Mouse (Mus musculus) midbrain, embryonic 13.5 days (tissue): ENCODE measurements around the gene Prrc2c. TPM values are rescaled to one million over a fixed set of nuclear protein-coding genes. Genes with fewer than 3 reads are reported as not detected.
"Not testable (repeated sequence)": the region's sequence is repeated elsewhere in the genome, so short reads cannot be mapped to it uniquely, and the experiment has no call there.

Source experiments
- ATAC-seq: fragments of 200-750 bp; cut with Nextera tagmentation; 2 replicates; pipeline ENCODE4 v1.8.0; 2017; ENCODE audit warnings: mild to moderate bottlenecking, moderate TSS enrichment, moderate library complexity
- H3K27ac ChIP-seq: fragments of 300-500 bp; sonication (generic); 2 replicates; pipeline ENCODE4 v1.5.1; 2015; ENCODE audit warnings: inconsistent platforms, mild to moderate bottlenecking, moderate library complexity
- H3K27me3 ChIP-seq: fragments of 300-500 bp; sonication (generic); 2 replicates; pipeline ENCODE4 v1.6.1; 2015; ENCODE audit warnings: mild to moderate bottlenecking, inconsistent platforms
- H3K36me3 ChIP-seq: fragments of 300-500 bp; sonication (generic); 2 replicates; pipeline ENCODE4 v1.6.1; 2015; ENCODE audit warnings: mild to moderate bottlenecking, inconsistent platforms
- H3K4me1 ChIP-seq: fragments of 300-500 bp; sonication (generic); replicated peaks from 2 replicates; pipeline ENCODE4 v1.6.1; 2015; ENCODE audit warnings: inconsistent platforms
- H3K4me2 ChIP-seq: fragments of 300-500 bp; sonication (generic); replicated peaks from 2 replicates; pipeline ENCODE4 v1.6.1; 2015; ENCODE audit warnings: moderate library complexity, mild to moderate bottlenecking, inconsistent platforms
- H3K4me3 ChIP-seq: fragments of 300-500 bp; sonication (generic); replicated peaks from 2 replicates; pipeline ENCODE4 v1.5.1; 2015; ENCODE audit warnings: mild to moderate bottlenecking, inconsistent platforms
- H3K9ac ChIP-seq: fragments of 300-500 bp; sonication (generic); replicated peaks from 2 replicates; pipeline ENCODE4 v1.6.1; 2015; ENCODE audit warnings: mild to moderate bottlenecking, inconsistent platforms
- H3K9me3 ChIP-seq: fragments of 300-500 bp; sonication (generic); 2 replicates; pipeline ENCODE4 v1.6.1; 2016; ENCODE audit warnings: mild to moderate bottlenecking, inconsistent platforms
- WGBS: fragments of 180-500 bp; shearing (Covaris S2); methylation state at CpG from one replicate; pipeline ENCODE4 v1.1.7; 2015; 5-methylcytosine and 5-hydroxymethylcytosine counted together
- polyA plus RNA-seq: library from polyadenylated mRNA; unstranded; fragments of >200 nt; fragmentation: Nextera tagmentation; extraction: Ambion mirVana; gene quantifications from 2 replicates; pipeline ENCODE4 v1.2.1, GENCODE M21; 2015

The Prrc2c gene
- 171 and 187 TPM in 2 replicates for polyA plus RNA-seq

- peak; percentile 96 for ATAC-seq
Measured at GRCm38 (mm10) chr1:162740401-162740835, at the start of gene Prrc2c. TSS of gene Prrc2c (minus strand) at chr1:162740556.

GRCm38 (mm10) chr1:162785222-162785621 lies 44.9 kb upstream of the Prrc2c start:
- Histone ChIP-seq H3K36me3 (no peaks in the 10 kb centered on the region), H3K27ac (no peak overlapping the region), H3K9me3 (no peaks in the 10 kb centered on the region), H3K4me2 (no peak overlapping the region), H3K27me3 (no peaks in the 10 kb centered on the region), H3K4me1 (no peaks in the 10 kb centered on the region), H3K4me3 (no peak overlapping the region), H3K9ac (no peak overlapping the region)
- WGBS = 84% methylated on average over 4 of the region's 4 CpGs
- ATAC-seq = no peak

More at GRCm38 (mm10) chr1:162740401-162740835, at the start of gene Prrc2c:
- under 1% methylated on average over 36 of the region's 36 CpGs for WGBS
- H3K4me1 ChIP-seq = peaks cover 28% of the 10 kb centered on the region
- H3K9me3 ChIP-seq = no peaks in the 10 kb centered on the region
- H3K9ac ChIP-seq = peak within 1 kb of the TSS; percentile 99
- no peaks in the 10 kb centered on the region for H3K27me3 ChIP-seq
- H3K4me3 ChIP-seq = peak within 1 kb of the TSS; percentile 98
- H3K4me2 ChIP-seq = peak within 1 kb of the TSS; percentile 82
- H3K36me3 ChIP-seq = no peaks in the 10 kb centered on the region
- peak within 1 kb of the TSS; percentile 99 for H3K27ac ChIP-seq

DNA sequence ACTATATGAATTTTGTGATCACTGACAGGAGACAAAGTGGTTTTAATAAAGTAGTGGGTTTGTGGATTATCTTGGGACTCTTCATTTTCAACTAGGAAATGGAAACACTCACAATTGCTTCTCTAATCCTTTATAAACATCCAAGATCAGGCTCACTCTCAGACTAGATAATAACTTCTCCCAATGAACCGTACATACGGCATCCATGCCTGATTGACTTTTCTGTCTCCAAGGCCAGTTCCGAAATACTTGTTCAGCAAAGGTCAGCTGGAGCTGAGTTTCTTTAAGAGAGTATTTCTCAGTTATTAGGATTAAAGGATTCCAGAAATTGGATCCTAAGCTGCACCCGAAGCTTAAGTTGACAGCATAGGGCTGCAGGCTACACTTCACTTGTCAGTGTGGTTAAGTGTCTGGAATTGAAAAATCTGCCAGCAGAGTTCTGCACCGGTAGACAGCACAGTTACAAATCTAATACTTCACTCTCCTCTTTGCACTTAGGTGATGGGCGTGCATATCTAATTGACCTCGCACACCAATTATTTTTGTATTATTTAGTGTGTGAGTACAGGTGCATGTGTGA lies 43.4 kb upstream of the Prrc2c start:
- Histone ChIP-seq H3K27ac (no peak overlapping the region), H3K36me3 (no peaks in the 10 kb centered on the region), H3K9ac (no peak overlapping the region), H3K9me3 (no peaks in the 10 kb centered on the region), H3K4me3 (no peak overlapping the region), H3K4me1 (no peaks in the 10 kb centered on the region), H3K4me2 (no peak overlapping the region), H3K27me3 (no peaks in the 10 kb centered on the region)
- 63% methylated on average over 7 of the region's 7 CpGs for WGBS
- ATAC-seq = peak; percentile 60; the same call in 1 of the 2 replicates

DNA sequence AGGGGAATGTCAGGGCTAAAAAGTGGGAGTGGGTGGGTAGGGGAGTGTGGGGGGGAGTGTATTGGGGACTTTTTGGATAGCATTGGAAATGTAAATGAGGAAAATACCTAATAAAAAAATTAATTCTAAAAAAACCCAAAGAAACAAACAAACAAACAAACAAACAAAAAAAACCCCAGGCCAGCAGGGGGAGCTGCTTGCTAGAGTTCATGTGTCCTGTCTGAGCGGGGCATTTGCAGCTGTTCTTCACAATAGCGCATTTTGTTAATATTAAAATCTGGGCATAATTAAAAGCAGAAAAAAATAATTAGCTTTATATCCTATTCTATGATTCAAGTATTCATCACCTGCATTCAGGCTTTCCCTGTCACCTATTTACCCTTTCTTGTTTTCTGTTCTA lies 40.7 kb upstream of the Prrc2c start:
- 92% methylated on average over 2 of the region's 2 CpGs for WGBS
- not testable (repeated sequence) for H3K27ac ChIP-seq, H3K36me3 ChIP-seq, ATAC-seq, H3K4me3 ChIP-seq, H3K9me3 ChIP-seq, H3K9ac ChIP-seq, H3K4me1 ChIP-seq, H3K27me3 ChIP-seq, H3K4me2 ChIP-seq

- Histone ChIP-seq H3K36me3 (no peaks in the 10 kb centered on the region), H3K4me2 (no peak overlapping the region), H3K4me1 (no peaks in the 10 kb centered on the region), H3K27me3 (no peaks in the 10 kb centered on the region), H3K4me3 (no peak overlapping the region), H3K27ac (no peak overlapping the region), H3K9ac (no peak overlapping the region), H3K9me3 (no peaks in the 10 kb centered on the region)
- 93% methylated on average over 5 of the region's 5 CpGs for WGBS
- no peak for ATAC-seq
Measured at GRCm38 (mm10) chr1:162777943-162778538, 37.7 kb upstream of the Prrc2c start.

- no peak overlapping the region for H3K9ac ChIP-seq
- no peak for ATAC-seq
- no peaks in the 10 kb centered on the region for H3K36me3 ChIP-seq
- H3K27ac ChIP-seq = no peak overlapping the region
- no peaks in the 10 kb centered on the region for H3K9me3 ChIP-seq
- no peak overlapping the region for H3K4me3 ChIP-seq
- 62% methylated on average over 4 of the region's 4 CpGs for WGBS
- H3K4me2 ChIP-seq = no peak overlapping the region
- no peaks in the 10 kb centered on the region for H3K4me1 ChIP-seq
- H3K27me3 ChIP-seq = no peaks in the 10 kb centered on the region
Measured at GRCm38 (mm10) chr1:162773661-162774060, 33.3 kb upstream of the Prrc2c start.

- no peaks in the 10 kb centered on the region for H3K9me3 ChIP-seq
- H3K36me3 ChIP-seq = no peaks in the 10 kb centered on the region
- H3K4me2 ChIP-seq = no peak overlapping the region
- H3K4me3 ChIP-seq = no peak overlapping the region
- no peaks in the 10 kb centered on the region for H3K27me3 ChIP-seq
- H3K27ac ChIP-seq = no peak overlapping the region
- H3K9ac ChIP-seq = no peak overlapping the region
- H3K4me1 ChIP-seq = no peaks in the 10 kb centered on the region
- 69% methylated on average over 4 of the region's 4 CpGs for WGBS
- ATAC-seq = no peak
Measured at GRCm38 (mm10) chr1:162771617-162772360, 31.4 kb upstream of the Prrc2c start.

GRCm38 (mm10) chr1:162752009-162752408 lies 11.7 kb upstream of the Prrc2c start:
- Histone ChIP-seq H3K4me3 (no peak overlapping the region), H3K4me2 (no peak overlapping the region), H3K27me3 (no peaks in the 10 kb centered on the region), H3K36me3 (no peaks in the 10 kb centered on the region), H3K9me3 (no peaks in the 10 kb centered on the region), H3K9ac (no peak overlapping the region), H3K4me1 (no peaks in the 10 kb centered on the region), H3K27ac (no peak overlapping the region)
- 90% methylated on average over 6 of the region's 6 CpGs for WGBS
- ATAC-seq = no peak

DNA sequence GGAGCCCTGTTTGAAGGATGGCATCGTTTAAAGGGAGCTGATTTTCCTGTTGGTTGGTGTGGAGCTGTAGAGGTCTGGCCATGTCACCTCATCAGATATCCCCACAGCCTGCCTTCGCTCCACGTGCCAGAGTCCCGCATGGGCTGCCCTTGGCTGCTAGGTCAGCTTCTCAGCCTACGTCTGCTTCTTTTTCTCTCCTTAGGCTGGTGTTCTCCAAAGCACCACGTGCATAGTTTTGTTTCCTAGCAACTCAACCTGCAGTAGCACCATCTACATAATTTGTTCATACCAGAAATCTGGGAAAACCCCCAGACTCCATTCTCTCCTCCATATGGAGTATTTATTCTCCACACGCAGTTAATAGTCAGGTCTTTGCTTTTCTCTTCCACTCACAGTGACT lies 9.3 kb upstream of the Prrc2c start:
- H3K9ac ChIP-seq = no peak overlapping the region
- H3K27me3 ChIP-seq = no peaks in the 10 kb centered on the region
- no peak overlapping the region for H3K4me2 ChIP-seq
- H3K36me3 ChIP-seq = no peaks in the 10 kb centered on the region
- WGBS = 70% methylated on average over 7 of the region's 7 CpGs
- no peaks in the 10 kb centered on the region for H3K4me1 ChIP-seq
- H3K4me3 ChIP-seq = no peak overlapping the region
- no peak overlapping the region for H3K27ac ChIP-seq
- no peak for ATAC-seq
- H3K9me3 ChIP-seq = no peaks in the 10 kb centered on the region

GRCm38 (mm10) chr1:162748761-162749160 lies 8.4 kb upstream of the Prrc2c start:
- no peaks in the 10 kb centered on the region for H3K27me3 ChIP-seq
- no peaks in the 10 kb centered on the region for H3K9me3 ChIP-seq
- H3K4me2 ChIP-seq = no peak overlapping the region
- no peak overlapping the region for H3K27ac ChIP-seq
- no peak for ATAC-seq
- H3K4me3 ChIP-seq = no peak overlapping the region
- H3K9ac ChIP-seq = no peak overlapping the region
- H3K4me1 ChIP-seq = no peaks in the 10 kb centered on the region
- 87% methylated on average over 5 of the region's 5 CpGs for WGBS
- no peaks in the 10 kb centered on the region for H3K36me3 ChIP-seq

DNA sequence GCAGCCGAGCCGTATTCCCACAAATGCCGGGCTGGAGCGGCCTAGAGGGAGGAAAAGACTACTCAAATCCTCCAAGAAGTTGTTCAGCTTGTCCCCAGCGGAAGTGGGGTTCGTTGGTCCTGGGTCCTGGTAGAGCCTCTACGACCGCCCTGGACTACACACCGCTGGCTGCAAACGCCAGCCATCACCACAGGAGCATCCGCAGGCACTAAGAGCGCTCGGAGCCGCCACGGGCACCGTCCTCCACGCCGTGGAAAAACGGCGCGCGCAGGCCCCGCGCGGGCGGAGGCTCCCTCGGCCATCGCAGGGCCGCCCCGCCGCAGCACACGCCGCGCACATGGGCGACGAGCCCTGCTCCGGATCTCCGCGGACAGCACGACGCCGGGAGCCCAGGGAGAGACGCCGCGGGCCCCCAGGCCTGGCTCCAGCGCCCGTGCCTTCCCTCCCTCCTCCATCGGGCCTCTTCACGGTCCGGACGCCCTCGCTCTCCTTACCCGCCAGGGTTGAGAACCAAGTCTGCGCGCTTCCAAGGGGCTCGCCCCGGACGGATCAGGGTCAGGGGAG lies 443 bp downstream of the Prrc2c start:
- no peaks in the 10 kb centered on the region for H3K36me3 ChIP-seq
- under 1% methylated on average over 58 of the region's 58 CpGs for WGBS

GRCm38 (mm10) chr1:162739406-162739805 lies 950 bp downstream of the Prrc2c start:
- no peak for ATAC-seq
- Histone ChIP-seq H3K4me2 (peak overlapping the region; percentile 82), H3K9me3 (no peaks in the 10 kb centered on the region), H3K4me3 (peak overlapping the region; percentile 98), H3K9ac (peak overlapping the region; percentile 99), H3K36me3 (no peaks in the 10 kb centered on the region), H3K27ac (peak overlapping the region; percentile 99), H3K27me3 (no peaks in the 10 kb centered on the region), H3K4me1 (peaks cover 31% of the 10 kb centered on the region)
- 0% methylated on average over 10 of the region's 10 CpGs for WGBS

More for the DNA sequence above, 443 bp downstream of the Prrc2c start:
- Histone ChIP-seq H3K9ac (peak overlapping the region; percentile 99), H3K27me3 (no peaks in the 10 kb centered on the region), H3K27ac (peak overlapping the region; percentile 99), H3K4me3 (peak overlapping the region; percentile 98), H3K4me2 (peak overlapping the region; percentile 82), H3K4me1 (peaks cover 28% of the 10 kb centered on the region), H3K9me3 (no peaks in the 10 kb centered on the region)
- peak; percentile 94 for ATAC-seq
